Mouse (Mus musculus) embryonic fibroblast, embryonic 13.5 days (primary cell): ENCODE results near the gene Mcts2. TPM values are rescaled to one million over a fixed set of nuclear protein-coding genes. Genes with fewer than 3 reads are reported as not detected.

Source experiments
- H3K27ac ChIP-seq: 2 replicates; pipeline ENCODE4 v1.5.1; 2012; ENCODE audit warnings: low read length, control low read depth, inconsistent platforms; ENCODE audit not compliant: insufficient read depth
- H3K4me1 ChIP-seq: 2 replicates; pipeline ENCODE4 v1.6.1; 2011; ENCODE audit warnings: low read length; ENCODE audit not compliant: control insufficient read depth, insufficient read depth
- H3K4me3 ChIP-seq: 2 replicates; pipeline ENCODE4 v1.5.1; 2011; ENCODE audit warnings: mild to moderate bottlenecking, control low read depth, low read length; ENCODE audit not compliant: insufficient read depth
- CTCF ChIP-seq: IDR thresholded peaks from 2 replicates; pipeline ENCODE4 v1.5.1; 2011; ENCODE audit warnings: mild to moderate bottlenecking, control low read depth, low read length, moderate library complexity, borderline replicate concordance; ENCODE audit not compliant: insufficient read depth
- POLR2A ChIP-seq: IDR thresholded peaks from 2 replicates; pipeline ENCODE4 v1.6.1; 2011; ENCODE audit warnings: low read depth, mild to moderate bottlenecking, control low read depth, low read length, moderate library complexity
- polyA plus RNA-seq: library from polyadenylated mRNA; stranded (reverse); fragments of >200 nt; gene quantifications from 2 replicates; pipeline ENCODE4 v1.2.4, GENCODE M21; 2011; ENCODE audit warnings: low read depth; ENCODE audit not compliant: missing spikeins, insufficient read length

Mcts2 gene
- polyA plus RNA-seq, 1 experiment: 24.5 TPM

DNA sequence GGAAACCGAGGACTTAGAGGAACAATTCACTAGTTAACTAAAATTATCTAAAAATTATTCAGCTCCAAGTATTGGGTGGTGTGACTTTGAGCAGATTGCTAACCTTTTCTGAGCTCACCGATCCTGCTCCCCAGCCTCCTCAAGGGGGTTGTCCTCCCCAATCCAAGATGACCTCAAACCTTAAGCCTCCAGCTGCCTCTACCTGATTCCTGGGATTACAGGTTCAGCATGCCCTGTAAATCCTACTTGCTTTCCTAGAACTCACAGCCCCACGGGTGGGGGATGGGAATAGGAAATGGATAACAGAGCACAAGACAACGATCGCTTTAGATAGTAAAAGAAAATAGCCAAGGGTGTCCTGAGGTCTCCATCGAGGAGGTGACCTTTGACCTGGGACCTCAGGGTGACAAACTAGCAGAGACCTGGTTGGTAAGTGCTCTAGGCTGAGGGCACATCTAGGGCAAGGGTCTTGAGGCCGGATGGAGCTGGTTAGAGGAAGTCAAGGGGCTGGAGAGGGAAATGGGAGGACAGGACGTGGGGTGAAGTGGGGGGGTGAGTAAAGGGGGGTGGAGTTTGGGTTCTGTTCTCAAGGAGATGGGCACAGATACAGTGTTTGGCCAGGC is 42.3 kb downstream of the Mcts2 start:
- Histone ChIP-seq H3K4me3 (no peak overlapping the region), H3K4me1 (peaks cover 7% of the 10 kb centered on the region; the same call in 1 of the 2 replicates)

DNA sequence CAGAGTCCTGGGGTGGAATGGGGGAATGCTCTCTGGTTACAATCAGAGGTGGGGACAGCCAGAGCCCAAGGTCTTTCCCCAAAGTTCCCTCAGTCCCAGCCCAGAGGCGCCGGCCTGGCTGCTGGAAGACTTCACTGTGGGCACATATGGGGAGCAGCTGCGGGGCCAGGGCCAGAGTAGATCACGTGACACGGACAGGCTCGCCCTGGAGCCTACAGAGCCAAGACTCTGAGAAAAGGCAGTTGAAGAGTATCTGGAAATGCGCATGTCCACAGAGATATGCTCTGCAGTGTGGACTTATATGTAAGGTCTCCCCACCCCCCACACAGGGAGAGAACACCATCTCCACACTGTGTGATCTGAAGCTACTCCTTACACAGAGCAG is 42.8 kb downstream of the Mcts2 start:
- peaks cover 7% of the 10 kb centered on the region; the same call in 1 of the 2 replicates for H3K4me1 ChIP-seq
- TF ChIP-seq POLR2A: no peak
- no peak for TF ChIP-seq CTCF
- H3K4me3 ChIP-seq: no peak overlapping the region
- peak overlapping the region; percentile 9; the same call in 1 of the 2 replicates for H3K27ac ChIP-seq

More for the DNA sequence above, 42.3 kb downstream of the Mcts2 start:
- no peak overlapping the region for H3K27ac ChIP-seq
- TF ChIP-seq CTCF (no peak), POLR2A (no peak)

DNA sequence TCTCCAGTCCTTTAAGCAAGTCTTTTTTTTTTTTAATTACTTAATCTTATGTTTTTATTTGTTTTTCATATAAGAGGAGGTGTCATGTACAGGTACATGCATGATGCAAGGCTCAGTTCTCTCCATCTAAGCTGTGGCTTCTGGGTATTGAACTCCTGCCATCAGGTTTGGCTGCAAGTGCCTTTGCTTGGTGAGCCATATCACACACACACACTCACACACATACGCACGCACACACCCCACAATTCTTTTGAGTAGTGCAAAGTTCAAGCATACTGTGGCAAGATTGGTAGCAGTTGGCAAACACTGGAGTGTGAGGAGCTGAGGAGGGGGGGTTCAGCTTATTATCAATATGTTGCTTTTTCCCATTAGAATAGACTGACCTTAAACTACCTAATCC is 46.4 kb downstream of the Mcts2 start:
- no peak overlapping the region for H3K27ac ChIP-seq
- H3K4me3 ChIP-seq: no peak overlapping the region
- peaks cover 7% of the 10 kb centered on the region; the same call in 1 of the 2 replicates for H3K4me1 ChIP-seq
- TF ChIP-seq CTCF (no peak), POLR2A (no peak)

DNA sequence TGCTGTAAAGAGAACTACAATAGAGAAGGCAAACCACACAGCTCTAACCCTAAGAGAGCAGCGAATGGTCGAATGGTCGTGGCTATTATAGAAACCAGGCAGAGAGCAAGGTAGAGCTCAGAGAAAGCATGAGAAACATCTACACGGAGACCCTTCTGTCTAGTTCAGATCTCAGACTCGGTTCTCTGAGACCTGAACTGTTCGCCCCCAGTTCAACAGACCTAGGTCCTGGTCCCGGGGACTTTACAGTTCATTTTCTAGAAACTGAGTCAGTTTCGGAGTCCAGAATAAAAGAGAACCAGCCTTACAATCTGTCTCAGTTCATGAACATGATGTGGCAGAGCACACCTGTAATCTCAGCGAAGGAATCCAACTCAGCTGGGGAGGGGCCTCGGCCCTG is 47.7 kb downstream of the Mcts2 start:
- TF ChIP-seq POLR2A: no peak
- no peak for TF ChIP-seq CTCF
- no peak overlapping the region for H3K27ac ChIP-seq
- H3K4me3 ChIP-seq: no peak overlapping the region
- peaks cover 3% of the 10 kb centered on the region; the same call in 1 of the 2 replicates for H3K4me1 ChIP-seq

DNA sequence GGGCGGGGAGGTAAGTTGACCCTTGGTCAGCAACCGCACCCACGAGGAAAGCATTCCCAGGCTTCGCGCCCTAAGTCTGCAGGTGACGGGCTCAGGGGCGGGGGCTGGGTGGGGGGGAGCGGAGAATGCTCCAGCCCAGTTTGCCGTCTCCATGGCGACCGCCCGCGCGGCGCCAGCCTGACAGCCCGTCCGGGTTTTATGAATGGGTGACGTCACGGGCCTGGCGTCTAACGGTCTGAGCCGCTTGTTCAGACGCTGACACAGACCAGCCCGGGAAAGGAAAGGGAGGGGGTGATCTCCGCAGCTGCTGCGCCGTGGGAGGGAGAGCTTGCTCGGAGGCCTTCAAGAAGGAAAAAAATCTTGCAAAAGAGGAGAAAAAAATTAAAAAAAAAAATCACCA is 48.1 kb downstream of the Mcts2 start:
- H3K4me3 ChIP-seq: no peak overlapping the region
- TF ChIP-seq CTCF: no peak
- TF ChIP-seq POLR2A: peak; percentile 39
- H3K4me1 ChIP-seq: peaks cover 4% of the 10 kb centered on the region; the same call in 1 of the 2 replicates
- peak overlapping the region; percentile 73 for H3K27ac ChIP-seq

DNA sequence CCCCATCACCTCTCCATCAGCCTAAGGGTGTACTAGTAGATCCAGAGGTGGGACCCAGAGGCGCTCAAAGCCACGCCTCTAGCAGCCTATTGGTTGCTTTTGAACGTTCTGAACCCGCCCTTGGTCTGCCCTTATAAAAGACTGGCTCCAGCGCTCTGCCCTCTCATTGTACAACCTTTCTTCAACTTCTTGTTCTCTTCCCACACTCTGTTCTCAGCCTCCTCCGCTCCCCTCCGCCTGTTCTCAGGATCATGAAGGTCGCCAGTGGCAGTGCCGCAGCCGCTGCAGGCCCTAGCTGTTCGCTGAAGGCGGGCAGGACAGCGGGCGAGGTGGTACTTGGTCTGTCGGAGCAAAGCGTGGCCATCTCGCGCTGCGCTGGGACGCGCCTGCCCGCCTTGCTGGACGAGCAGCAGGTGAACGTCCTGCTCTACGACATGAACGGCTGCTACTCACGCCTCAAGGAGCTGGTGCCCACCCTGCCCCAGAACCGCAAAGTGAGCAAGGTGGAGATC is 49.3 kb downstream of the Mcts2 start, which contains the start of gene Id1:
TSS of gene Id1 (plus strand) at position 162 of the 512 bp plus-strand sequence.
- Histone ChIP-seq H3K4me3 (peak within 1 kb of the TSS; percentile 69), H3K4me1 (peaks cover 4% of the 10 kb centered on the region; the same call in 1 of the 2 replicates)
- TF ChIP-seq POLR2A: peak; percentile 100
- no peak for TF ChIP-seq CTCF

DNA sequence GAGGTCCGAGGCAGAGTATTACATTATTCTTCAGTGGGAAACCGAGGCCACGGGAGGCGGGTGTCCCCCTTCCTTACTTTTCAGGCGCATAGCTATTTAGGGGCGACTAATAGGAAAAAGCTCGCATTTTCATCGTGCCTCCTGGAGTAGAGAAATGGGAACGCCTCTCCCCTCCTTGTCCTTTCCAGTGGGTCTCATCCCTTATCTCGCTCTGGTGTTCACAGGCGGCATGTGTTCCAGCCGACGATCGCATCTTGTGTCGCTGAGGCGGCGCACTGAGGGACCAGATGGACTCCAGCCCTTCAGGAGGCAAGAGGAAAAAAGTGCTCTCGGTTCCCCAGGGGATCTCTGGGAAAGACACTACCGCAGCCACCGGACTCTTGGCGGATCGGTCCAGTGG is 49.9 kb downstream of the Mcts2 start:
- H3K4me1 ChIP-seq: peaks cover 4% of the 10 kb centered on the region; the same call in 1 of the 2 replicates
- TF ChIP-seq CTCF (no peak), POLR2A (no peak)
- peak overlapping the region; percentile 16 for H3K27ac ChIP-seq
- H3K4me3 ChIP-seq: peak overlapping the region; percentile 69

More for the DNA sequence above, 49.3 kb downstream of the Mcts2 start, which contains the start of gene Id1:
- peak within 1 kb of the TSS; percentile 73 for H3K27ac ChIP-seq

Other genes with a start within 250 kb of the Mcts2 start
- not detected in 2 replicates for gene Defb23, start 222.4 kb upstream of the Mcts2 start, polyA plus RNA-seq
- not detected in 2 replicates for gene Defb20, start 210.0 kb upstream of the Mcts2 start, polyA plus RNA-seq
- not detected in 2 replicates for gene Defb22, start 196.9 kb upstream of the Mcts2 start, polyA plus RNA-seq
- not detected in 2 replicates for gene Defb26, start 175.3 kb upstream of the Mcts2 start, polyA plus RNA-seq
- gene Defb28, start 168.8 kb upstream of the Mcts2 start, polyA plus RNA-seq: not detected in 2 replicates
- not detected in 2 replicates for gene Defb29, start 146.9 kb upstream of the Mcts2 start, polyA plus RNA-seq
- gene Gm17416, start 117.7 kb upstream of the Mcts2 start, polyA plus RNA-seq: not detected in 2 replicates
- gene Defb21, start 114.3 kb upstream of the Mcts2 start, polyA plus RNA-seq: not detected in 2 replicates
- not detected in 2 replicates for gene Defb19, start 106.7 kb upstream of the Mcts2 start, polyA plus RNA-seq
- not detected in 2 replicates for gene Defb45, start 87.6 kb upstream of the Mcts2 start, polyA plus RNA-seq
- gene Defb36, start 82.7 kb upstream of the Mcts2 start, polyA plus RNA-seq: not detected in 2 replicates
- 1.9 and 2.0 TPM in 2 replicates for gene Defb25, start 64.0 kb upstream of the Mcts2 start, polyA plus RNA-seq
- 3.9 and 4.3 TPM in 2 replicates for gene Rem1, start 60.1 kb upstream of the Mcts2 start, polyA plus RNA-seq
- 141 and 214 TPM in 2 replicates for gene H13, start 17.6 kb upstream of the Mcts2 start, polyA plus RNA-seq
- 49.1 and 67.7 TPM in 2 replicates for gene Id1, start 49.2 kb downstream of the Mcts2 start, polyA plus RNA-seq
- 0.94 and 1.5 TPM in 2 replicates for gene Cox4i2, start 67.1 kb downstream of the Mcts2 start, polyA plus RNA-seq
- gene Bcl2l1, start 144.7 kb downstream of the Mcts2 start, polyA plus RNA-seq: 51.2 and 71.7 TPM in 2 replicates
- 62.3 and 82.9 TPM in 2 replicates for gene Tpx2, start 160.9 kb downstream of the Mcts2 start, polyA plus RNA-seq
- gene Mylk2, start 224.3 kb downstream of the Mcts2 start, polyA plus RNA-seq: 0.93 and 1.1 TPM in 2 replicates
- 12.2 and 30.1 TPM in 2 replicates for gene Foxs1, start 246.2 kb downstream of the Mcts2 start, polyA plus RNA-seq